Mouse (Mus musculus): ENCODE results near the gene Nodal. TPM values are rescaled to one million over a fixed set of nuclear protein-coding genes. Genes with fewer than 3 reads are reported as not detected.

The Nodal gene
- polyA plus RNA-seq, 1 experiment = 4.3 TPM

DNA sequence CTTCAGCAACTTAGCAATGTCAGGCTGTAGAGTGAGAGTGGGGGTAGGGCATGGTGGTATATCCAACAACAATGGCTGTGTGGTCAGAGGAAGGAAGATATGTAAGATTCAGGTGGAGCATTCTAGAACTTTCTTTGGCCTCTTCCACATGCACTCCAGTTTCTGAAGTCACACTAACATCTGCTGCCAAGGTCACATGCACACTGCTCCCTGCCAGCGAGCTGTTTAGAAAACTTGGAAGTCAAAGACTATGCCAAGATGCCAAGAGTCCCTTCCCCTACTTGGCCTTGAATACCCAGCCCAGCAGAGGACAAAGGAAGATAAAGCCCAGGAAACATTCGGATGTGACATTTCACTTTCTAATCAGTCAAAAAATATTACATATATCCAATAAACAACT, 14.9 kb upstream of the Nodal start:
- Histone ChIP-seq H3K4me3 (replicated peaks; ENCODE audit: control insufficient read depth, low read depth, low read length) (no peak overlapping the region), H3K27ac (ENCODE audit: control insufficient read depth, insufficient read depth, low read depth, low read length, poor library complexity) (no peak overlapping the region), H3K4me1 (ENCODE audit: control insufficient read depth, insufficient read depth, low read length) (no peaks in the 10 kb centered on the region)
- TF ChIP-seq POLR2A (IDR thresholded peaks at IDR 0.05; ENCODE audit: borderline replicate concordance, control insufficient read depth, low read depth, low read length) (no peak), CTCF (IDR thresholded peaks at IDR 0.05; ENCODE audit: control insufficient read depth, insufficient read depth, low read length) (no peak)
- 69% methylated on average over 2 of the region's 2 CpGs for WGBS

DNA sequence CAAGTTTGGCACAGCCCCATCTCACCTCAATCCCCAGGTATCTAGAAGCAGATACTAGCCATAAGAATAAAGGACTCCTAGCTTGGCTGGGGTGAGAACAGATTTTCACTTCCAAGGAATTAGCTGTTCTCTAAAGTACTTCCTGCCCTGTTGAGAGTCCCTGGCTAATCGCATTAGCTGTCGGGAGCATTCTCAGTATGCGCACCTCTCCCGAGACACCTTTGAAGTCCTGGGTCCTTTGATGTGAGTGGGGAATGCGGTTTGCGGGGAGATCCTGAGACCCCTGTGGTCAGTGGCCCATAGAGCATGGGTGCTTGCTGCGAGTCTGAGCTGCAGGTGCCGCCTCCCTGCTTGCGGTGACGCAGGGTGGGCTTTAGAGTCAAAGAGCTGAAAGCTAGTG, 11.8 kb upstream of the Nodal start:
- Histone ChIP-seq H3K4me1 (ENCODE audit: control insufficient read depth, insufficient read depth, low read length) (no peaks in the 10 kb centered on the region), H3K27ac (ENCODE audit: control insufficient read depth, insufficient read depth, low read depth, low read length, poor library complexity) (no peak overlapping the region), H3K4me3 (replicated peaks; ENCODE audit: control insufficient read depth, low read depth, low read length) (no peak overlapping the region)
- TF ChIP-seq POLR2A (IDR thresholded peaks at IDR 0.05; ENCODE audit: borderline replicate concordance, control insufficient read depth, low read depth, low read length) (no peak), CTCF (IDR thresholded peaks at IDR 0.05; ENCODE audit: control insufficient read depth, insufficient read depth, low read length) (no peak)
- WGBS = 32% methylated on average over 10 of the region's 10 CpGs

DNA sequence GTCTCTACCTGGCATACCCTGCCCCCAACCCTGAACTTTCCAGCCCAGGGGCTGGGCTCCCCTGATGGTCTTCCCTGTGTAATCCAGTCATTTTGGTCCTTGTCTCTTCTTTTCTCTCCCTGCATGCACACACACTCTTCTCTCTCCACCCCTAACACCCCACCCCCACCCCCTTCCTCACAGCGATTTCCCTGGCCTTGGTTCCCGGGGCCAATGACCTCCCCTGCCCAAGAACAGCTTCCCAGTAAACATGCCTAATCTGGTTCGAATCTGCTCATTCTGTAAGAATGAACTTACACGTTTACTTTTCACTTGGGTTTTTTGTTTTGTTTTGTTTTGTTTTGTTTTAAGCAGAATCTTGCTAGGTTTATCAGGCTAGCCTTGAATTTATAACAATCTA, 8.0 kb upstream of the Nodal start:
- Histone ChIP-seq H3K4me3 (replicated peaks; ENCODE audit: control insufficient read depth, low read depth, low read length) (no peak overlapping the region), H3K27ac (ENCODE audit: control insufficient read depth, insufficient read depth, low read depth, low read length, poor library complexity) (no peak overlapping the region), H3K4me1 (ENCODE audit: control insufficient read depth, insufficient read depth, low read length) (no peaks in the 10 kb centered on the region)
- TF ChIP-seq CTCF (IDR thresholded peaks at IDR 0.05; ENCODE audit: control insufficient read depth, insufficient read depth, low read length) (no peak), POLR2A (IDR thresholded peaks at IDR 0.05; ENCODE audit: borderline replicate concordance, control insufficient read depth, low read depth, low read length) (no peak)
- 42% methylated on average over 4 of the region's 4 CpGs for WGBS

DNA sequence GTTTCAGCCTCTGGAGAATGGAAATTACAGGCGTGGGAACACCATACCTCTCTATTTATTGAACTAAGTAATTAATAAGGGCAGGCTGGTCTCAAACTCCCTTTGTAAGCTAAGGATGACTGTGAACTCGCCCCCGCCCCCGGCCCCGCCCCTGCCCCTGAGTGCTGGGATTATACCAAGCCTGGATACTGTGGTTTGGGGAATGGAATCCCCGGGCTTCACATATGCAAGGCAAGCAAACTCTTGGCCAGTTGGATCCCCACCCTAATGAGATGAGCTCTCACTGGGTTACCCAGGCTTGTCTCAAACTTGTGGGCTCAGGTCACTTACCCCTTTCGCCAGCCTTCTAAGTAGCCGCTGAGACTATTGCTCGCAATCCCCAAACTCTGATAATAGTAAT, 7.6 kb upstream of the Nodal start:
- WGBS = 74% methylated on average over 9 of the region's 9 CpGs
- Histone ChIP-seq H3K4me1 (ENCODE audit: control insufficient read depth, insufficient read depth, low read length) (no peaks in the 10 kb centered on the region), H3K27ac (ENCODE audit: control insufficient read depth, insufficient read depth, low read depth, low read length, poor library complexity) (no peak overlapping the region), H3K4me3 (replicated peaks; ENCODE audit: control insufficient read depth, low read depth, low read length) (no peak overlapping the region)
- TF ChIP-seq CTCF (IDR thresholded peaks at IDR 0.05; ENCODE audit: control insufficient read depth, insufficient read depth, low read length) = no peak
- no peak for TF ChIP-seq POLR2A (IDR thresholded peaks at IDR 0.05; ENCODE audit: borderline replicate concordance, control insufficient read depth, low read depth, low read length)

DNA sequence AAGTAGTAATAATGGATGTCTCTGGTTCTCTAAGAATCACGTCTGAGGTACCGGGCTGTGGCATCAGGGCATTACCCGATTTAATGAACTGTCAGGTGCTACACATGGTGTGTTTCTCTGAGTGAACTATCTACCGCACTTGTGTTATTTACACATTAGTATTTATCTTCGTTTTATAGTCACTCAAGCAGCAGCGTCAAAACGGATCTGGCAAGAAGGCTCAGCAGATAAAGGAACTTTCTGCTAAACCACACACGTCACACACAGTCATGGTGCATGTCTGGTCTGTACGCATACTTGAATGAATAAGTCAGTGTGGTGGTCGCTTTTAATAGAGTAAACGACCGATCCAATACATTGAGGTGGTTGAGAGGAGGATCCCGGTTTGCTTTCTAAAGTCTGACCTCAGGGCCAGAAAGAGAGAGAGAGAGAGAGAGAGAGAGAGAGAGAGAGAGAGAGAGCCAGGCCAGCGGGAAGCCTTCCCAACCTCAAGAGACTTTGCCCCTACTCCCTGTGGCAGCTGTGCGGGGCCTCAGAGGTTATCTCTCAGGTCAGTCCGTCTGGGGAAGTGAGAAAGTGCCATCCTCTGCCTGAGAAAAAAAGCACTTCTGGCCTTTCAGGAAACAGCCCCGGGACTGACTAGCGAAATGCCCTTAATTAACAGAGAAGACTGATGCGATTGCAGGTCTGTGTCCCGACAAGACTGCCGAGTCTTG, 4.7 kb upstream of the Nodal start:
- Histone ChIP-seq H3K4me3 (replicated peaks; ENCODE audit: control insufficient read depth, low read depth, low read length) (no peak overlapping the region), H3K27ac (ENCODE audit: control insufficient read depth, insufficient read depth, low read depth, low read length, poor library complexity) (peak overlapping the region; percentile 82), H3K4me1 (ENCODE audit: control insufficient read depth, insufficient read depth, low read length) (no peaks in the 10 kb centered on the region)
- WGBS = 24% methylated on average over 21 of the region's 21 CpGs
- TF ChIP-seq CTCF (IDR thresholded peaks at IDR 0.05; ENCODE audit: control insufficient read depth, insufficient read depth, low read length) (no peak), POLR2A (IDR thresholded peaks at IDR 0.05; ENCODE audit: borderline replicate concordance, control insufficient read depth, low read depth, low read length) (no peak)

DNA sequence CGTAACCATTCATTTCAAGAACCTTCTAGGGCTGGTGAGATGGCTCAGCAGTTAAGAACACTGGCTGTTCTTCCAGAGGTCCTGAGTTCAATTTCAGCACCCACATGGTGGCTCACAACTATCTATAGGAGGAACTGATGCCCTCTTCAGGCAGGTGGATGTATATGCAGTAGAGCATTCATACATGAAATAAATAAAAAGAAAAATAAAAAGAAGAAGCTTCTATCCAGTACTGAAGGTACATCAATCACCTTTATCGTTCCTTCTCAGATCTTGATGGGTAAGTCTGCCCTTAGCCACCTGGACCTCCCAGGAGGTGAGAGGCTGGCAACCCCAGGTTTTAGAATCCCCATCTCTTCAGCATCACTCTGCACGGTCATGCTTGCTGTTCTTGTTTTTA, 2.5 kb upstream of the Nodal start:
- no peaks in the 10 kb centered on the region for H3K4me1 ChIP-seq (ENCODE audit: control insufficient read depth, insufficient read depth, low read length)
- no peak overlapping the region for H3K4me3 ChIP-seq (replicated peaks; ENCODE audit: control insufficient read depth, low read depth, low read length)
- no peak for TF ChIP-seq CTCF (IDR thresholded peaks at IDR 0.05; ENCODE audit: control insufficient read depth, insufficient read depth, low read length)
- TF ChIP-seq POLR2A (IDR thresholded peaks at IDR 0.05; ENCODE audit: borderline replicate concordance, control insufficient read depth, low read depth, low read length) = no peak
- 69% methylated on average over 3 of the region's 3 CpGs for WGBS
- no peak overlapping the region for H3K27ac ChIP-seq (ENCODE audit: control insufficient read depth, insufficient read depth, low read depth, low read length, poor library complexity)

DNA sequence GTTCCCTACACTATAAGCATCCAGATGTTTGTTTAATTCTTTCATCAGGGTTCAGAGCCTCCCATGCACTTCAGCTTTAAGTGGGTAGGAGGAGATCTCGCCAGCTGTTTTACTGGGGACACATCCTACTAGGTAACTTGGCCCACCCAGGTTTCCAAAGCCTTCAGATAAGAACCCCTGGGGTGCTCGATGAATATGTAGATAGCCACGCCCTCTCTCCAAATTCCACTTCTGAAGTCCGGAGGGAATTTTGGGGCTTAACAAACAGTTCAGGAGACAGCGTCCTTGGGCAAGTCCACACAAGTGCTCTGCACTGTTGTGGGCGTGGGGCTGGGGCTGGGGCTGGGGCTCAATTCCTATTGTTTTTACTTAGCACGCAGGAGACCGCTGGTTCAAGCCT, 1.9 kb upstream of the Nodal start:
- 61% methylated on average over 8 of the region's 8 CpGs for WGBS
- H3K27ac ChIP-seq (ENCODE audit: control insufficient read depth, insufficient read depth, low read depth, low read length, poor library complexity) = no peak overlapping the region
- H3K4me3 ChIP-seq (replicated peaks; ENCODE audit: control insufficient read depth, low read depth, low read length) = no peak overlapping the region
- H3K4me1 ChIP-seq (ENCODE audit: control insufficient read depth, insufficient read depth, low read length) = no peaks in the 10 kb centered on the region
- TF ChIP-seq POLR2A (IDR thresholded peaks at IDR 0.05; ENCODE audit: borderline replicate concordance, control insufficient read depth, low read depth, low read length) (no peak), CTCF (IDR thresholded peaks at IDR 0.05; ENCODE audit: control insufficient read depth, insufficient read depth, low read length) (no peak)

DNA sequence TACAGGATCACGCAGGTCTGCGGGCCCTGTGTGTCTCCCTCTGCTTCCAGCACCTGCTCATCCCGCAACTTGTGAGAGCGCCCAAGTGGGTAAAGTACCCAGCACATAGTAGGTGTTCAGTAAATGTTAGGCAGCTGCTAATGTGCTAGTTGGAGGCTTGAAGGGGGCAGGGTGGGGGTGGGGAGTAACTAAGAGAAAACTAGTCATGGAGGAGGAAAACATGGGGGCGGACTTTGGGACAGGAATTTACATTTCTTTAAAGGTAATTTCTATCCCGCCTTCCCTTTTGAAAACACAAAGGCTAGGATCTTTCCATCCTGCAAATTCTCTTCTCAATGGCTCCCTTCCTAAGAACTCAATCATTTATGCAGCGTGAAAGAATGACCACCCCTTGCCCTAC, 1.2 kb upstream of the Nodal start:
- Histone ChIP-seq H3K27ac (ENCODE audit: control insufficient read depth, insufficient read depth, low read depth, low read length, poor library complexity) (no peak overlapping the region), H3K4me1 (ENCODE audit: control insufficient read depth, insufficient read depth, low read length) (no peaks in the 10 kb centered on the region), H3K4me3 (replicated peaks; ENCODE audit: control insufficient read depth, low read depth, low read length) (no peak overlapping the region)
- TF ChIP-seq CTCF (IDR thresholded peaks at IDR 0.05; ENCODE audit: control insufficient read depth, insufficient read depth, low read length) = no peak
- no peak for TF ChIP-seq POLR2A (IDR thresholded peaks at IDR 0.05; ENCODE audit: borderline replicate concordance, control insufficient read depth, low read depth, low read length)
- 71% methylated on average over 7 of the region's 7 CpGs for WGBS

DNA sequence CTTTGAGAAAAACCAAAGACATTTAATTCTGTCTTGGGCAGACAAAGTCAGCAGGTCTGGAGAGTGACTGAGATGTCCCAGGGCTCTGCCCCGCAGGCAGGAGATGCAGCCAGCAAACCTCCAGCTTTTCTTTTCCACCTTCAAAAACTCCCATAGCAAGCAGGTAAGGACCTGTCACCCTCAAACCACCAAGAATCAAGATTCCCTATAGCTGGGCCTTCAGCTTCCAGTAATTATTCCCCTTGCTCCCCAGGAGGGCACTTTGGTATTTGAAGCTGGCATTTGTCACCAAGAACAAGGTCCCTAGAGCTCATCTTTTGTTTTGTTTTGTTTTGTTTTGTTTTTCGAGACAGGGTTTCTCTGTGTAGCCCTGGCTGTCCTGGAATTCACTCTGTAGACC, 726 bp upstream of the Nodal start:
- TF ChIP-seq POLR2A (IDR thresholded peaks at IDR 0.05; ENCODE audit: borderline replicate concordance, control insufficient read depth, low read depth, low read length) = no peak
- no peak for TF ChIP-seq CTCF (IDR thresholded peaks at IDR 0.05; ENCODE audit: control insufficient read depth, insufficient read depth, low read length)
- Histone ChIP-seq H3K4me1 (ENCODE audit: control insufficient read depth, insufficient read depth, low read length) (no peaks in the 10 kb centered on the region), H3K27ac (ENCODE audit: control insufficient read depth, insufficient read depth, low read depth, low read length, poor library complexity) (no peak overlapping the region), H3K4me3 (replicated peaks; ENCODE audit: control insufficient read depth, low read depth, low read length) (no peak overlapping the region)
- WGBS = 57% methylated on average over 2 of the region's 2 CpGs
